Mouse (Mus musculus) limb, embryonic 14.5 days (tissue): Measurements from ENCODE around the gene Adam8. TPM values are rescaled to one million over a fixed set of nuclear protein-coding genes. Genes with fewer than 3 reads are reported as not detected.

ENCODE experiments used
- ATAC-seq: fragments of 200-750 bp; cut with Nextera tagmentation; 2 replicates; pipeline ENCODE4 v1.8.0; 2017; ENCODE audit warnings: low read depth, moderate number of reproducible peaks, moderate TSS enrichment; ENCODE audit not compliant: low FRiP score
- DNase-seq: peaks from one replicate; pipeline ENCODE4 v3.0.0-alpha.2; 2015; ENCODE audit warnings: low spot score
- H3K27ac ChIP-seq: fragments of 300-500 bp; sonication (generic); replicated peaks from 2 replicates; pipeline ENCODE4 v1.5.1; 2014; ENCODE audit warnings: low read depth, mild to moderate bottlenecking, low read length, moderate library complexity, mixed read lengths
- H3K27me3 ChIP-seq: fragments of 300-500 bp; sonication (generic); 2 replicates; pipeline ENCODE4 v1.6.1; 2014; ENCODE audit warnings: low read length, mixed read lengths; ENCODE audit not compliant: control insufficient read depth, insufficient read depth
- H3K36me3 ChIP-seq: fragments of 300-500 bp; sonication (generic); 2 replicates; pipeline ENCODE4 v1.6.1; 2014; ENCODE audit warnings: mild to moderate bottlenecking, low read length, moderate library complexity, mixed read lengths; ENCODE audit not compliant: control insufficient read depth, insufficient read depth
- H3K4me1 ChIP-seq: fragments of 300-500 bp; sonication (generic); 2 replicates; pipeline ENCODE4 v1.6.1; 2014; ENCODE audit warnings: antibody characterized with exemption, low read length, mixed read lengths; ENCODE audit not compliant: control insufficient read depth, insufficient read depth
- H3K4me2 ChIP-seq: fragments of 300-500 bp; sonication (generic); replicated peaks from 2 replicates; pipeline ENCODE4 v1.6.1; 2014; ENCODE audit warnings: low read depth, mild to moderate bottlenecking, low read length, moderate library complexity; ENCODE audit not compliant: severe bottlenecking
- H3K4me3 ChIP-seq: fragments of 300-500 bp; sonication (generic); replicated peaks from 2 replicates; pipeline ENCODE4 v1.5.1; 2014; ENCODE audit warnings: low read length
- H3K9ac ChIP-seq: fragments of 300-500 bp; sonication (generic); 2 replicates; pipeline ENCODE4 v1.6.1; 2014; ENCODE audit warnings: mild to moderate bottlenecking, low read depth, low read length, moderate library complexity; ENCODE audit not compliant: severe bottlenecking
- H3K9me3 ChIP-seq: fragments of 300-500 bp; sonication (generic); 2 replicates; pipeline ENCODE4 v1.6.1; 2016; ENCODE audit warnings: low read length; ENCODE audit not compliant: control insufficient read depth
- POLR2A ChIP-seq: fragments of 200-500 bp; IDR thresholded peaks from 2 replicates; pipeline ENCODE4 v1.8.0; 2012; ENCODE audit warnings: inconsistent platforms, mild to moderate bottlenecking, moderate library complexity, borderline replicate concordance; ENCODE audit not compliant: insufficient read depth, insufficient read length; ENCODE audit errors: extremely low read depth
- WGBS: fragments of 180-500 bp; shearing (Covaris S2); extraction: QIAGEN DNeasy Blood & Tissue Kit; methylation state at CpG from one replicate; pipeline ENCODE4 v1.1.7; 2014; 5-methylcytosine and 5-hydroxymethylcytosine counted together
- polyA plus RNA-seq, 2 experiments: library from polyadenylated mRNA; depleted of rRNA in 1 of 2; stranded (reverse) in 1 of 2; unstranded in 1 of 2; fragments of >200 nt; fragmentation: Nextera tagmentation in 1 of 2; extraction: Ambion mirVana in 1 of 2; gene quantifications; 2 replicates each; pipeline versions ENCODE4 v1.2.1 to v1.2.3; 2012 to 2014

Adam8 gene
- polyA plus RNA-seq, 2 experiments, result 1.8 to 8.8 TPM

DNA sequence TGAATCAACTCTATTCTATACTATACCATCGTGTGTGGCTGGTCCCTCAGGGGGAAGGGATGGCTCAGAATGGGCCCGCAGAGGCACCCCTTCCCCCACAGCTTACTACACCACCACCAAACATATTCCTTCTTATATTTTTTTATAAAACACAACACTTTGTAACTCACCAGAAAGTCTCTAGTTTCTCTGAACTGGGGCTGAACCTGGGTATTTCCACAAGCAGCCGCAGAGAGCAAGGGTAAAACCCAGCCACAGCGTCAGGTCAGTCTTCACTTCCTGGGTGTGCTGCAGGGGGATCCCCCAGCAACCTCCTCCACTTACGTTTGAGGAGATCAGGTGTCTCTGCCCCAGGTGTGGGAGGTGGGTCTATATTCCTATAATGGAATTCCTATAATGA lies 23.9 kb downstream of the Adam8 start:
- H3K27me3 ChIP-seq, result no peaks in the 10 kb centered on the region
- no peak overlapping the region for H3K27ac ChIP-seq
- H3K4me1 ChIP-seq, result no peaks in the 10 kb centered on the region
- 51% methylated on average over 5 of the region's 5 CpGs for WGBS
- H3K36me3 ChIP-seq, result no peaks in the 10 kb centered on the region
- H3K4me2 ChIP-seq, result no peak overlapping the region
- no peak for ATAC-seq
- H3K9ac ChIP-seq, result no peak overlapping the region
- H3K4me3 ChIP-seq, result no peak overlapping the region
- DNase-seq, result no peak
- TF ChIP-seq POLR2A, result no peak
- H3K9me3 ChIP-seq, result no peaks in the 10 kb centered on the region

DNA sequence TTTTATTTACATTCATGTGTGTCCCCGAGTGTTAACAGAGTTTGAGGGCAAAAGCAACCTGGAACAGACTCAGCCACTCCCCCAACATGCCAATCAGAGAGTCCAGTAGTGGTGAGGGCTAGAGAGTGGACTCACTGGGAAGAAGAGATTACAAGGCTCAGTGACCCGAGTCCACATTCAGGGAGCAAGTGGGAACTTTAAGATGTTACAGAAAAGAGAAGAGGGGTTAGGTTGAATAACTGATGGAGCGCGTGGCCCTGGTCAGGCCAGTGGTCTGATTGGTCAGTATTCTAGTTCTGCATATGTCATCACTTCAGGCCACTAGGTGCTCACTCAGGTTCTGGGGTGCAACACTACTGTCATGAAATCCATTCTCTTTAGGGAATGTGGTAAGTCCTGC lies 25.2 kb downstream of the Adam8 start:
- no peak for ATAC-seq
- H3K9me3 ChIP-seq, result no peaks in the 10 kb centered on the region

DNA sequence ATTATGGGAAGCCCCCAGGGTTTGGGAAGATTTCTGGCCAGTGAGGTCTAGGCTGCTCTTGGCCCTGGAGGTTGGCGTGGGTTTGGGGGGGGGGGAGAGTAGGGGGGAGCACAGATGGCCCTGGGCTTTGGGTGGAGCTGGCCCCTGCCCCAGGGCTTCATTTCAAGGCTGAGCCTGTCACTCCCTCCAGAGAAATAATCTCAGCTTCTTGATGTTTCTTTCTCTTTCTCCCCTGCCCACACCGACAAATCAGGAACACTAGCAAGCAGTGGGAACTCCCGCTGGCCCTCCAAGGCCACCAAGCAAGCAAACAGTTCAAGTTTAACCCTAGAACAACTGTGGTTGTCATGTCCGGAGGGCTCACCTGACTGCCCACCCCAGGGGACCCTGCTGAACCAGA lies 28.5 kb downstream of the Adam8 start:
- no peak for TF ChIP-seq POLR2A

More for the DNA sequence above, 25.2 kb downstream of the Adam8 start:
- H3K4me1 ChIP-seq, result no peaks in the 10 kb centered on the region
- H3K4me2 ChIP-seq, result no peak overlapping the region
- H3K27me3 ChIP-seq, result no peaks in the 10 kb centered on the region
- DNase-seq, result no peak
- no peaks in the 10 kb centered on the region for H3K36me3 ChIP-seq
- no peak overlapping the region for H3K9ac ChIP-seq
- 29% methylated on average over 4 of the region's 4 CpGs for WGBS
- H3K27ac ChIP-seq, result no peak overlapping the region
- no peak overlapping the region for H3K4me3 ChIP-seq
- no peak for TF ChIP-seq POLR2A

DNA sequence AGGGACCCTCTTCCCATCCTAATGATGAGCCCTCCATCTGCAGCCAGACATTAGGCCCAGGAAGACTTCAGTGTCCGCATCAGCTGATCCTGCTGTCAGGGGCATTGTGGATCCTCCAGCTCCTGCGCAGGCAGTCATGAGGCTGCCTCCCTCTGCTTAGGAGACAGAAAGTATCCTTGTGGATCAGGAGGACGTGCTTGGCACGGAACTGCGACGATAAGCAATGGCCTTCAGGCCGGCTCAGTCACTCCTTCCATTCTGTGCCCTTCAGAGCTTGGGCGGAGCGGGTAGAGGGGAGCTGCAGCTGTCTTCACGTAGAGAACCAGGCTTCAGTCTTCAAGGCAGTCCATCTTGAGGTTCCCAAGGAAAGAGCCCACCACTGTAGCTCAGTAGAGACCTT lies 31.2 kb downstream of the Adam8 start:
- no peak for DNase-seq
- H3K4me3 ChIP-seq, result no peak overlapping the region
- no peak overlapping the region for H3K27ac ChIP-seq
- no peak for TF ChIP-seq POLR2A
- no peak overlapping the region for H3K4me2 ChIP-seq
- no peaks in the 10 kb centered on the region for H3K9me3 ChIP-seq
- no peak overlapping the region for H3K9ac ChIP-seq
- H3K4me1 ChIP-seq, result no peaks in the 10 kb centered on the region
- H3K36me3 ChIP-seq, result no peaks in the 10 kb centered on the region
- H3K27me3 ChIP-seq, result no peaks in the 10 kb centered on the region
- 85% methylated on average over 10 of the region's 10 CpGs for WGBS
- no peak for ATAC-seq

More for the DNA sequence above, 28.5 kb downstream of the Adam8 start:
- Histone ChIP-seq H3K9me3 (no peaks in the 10 kb centered on the region), H3K4me3 (no peak overlapping the region), H3K27me3 (no peaks in the 10 kb centered on the region), H3K4me2 (no peak overlapping the region), H3K36me3 (no peaks in the 10 kb centered on the region), H3K27ac (no peak overlapping the region), H3K9ac (no peak overlapping the region), H3K4me1 (no peaks in the 10 kb centered on the region)
- WGBS, result 55% methylated on average over 3 of the region's 4 CpGs
- ATAC-seq, result no peak
- DNase-seq, result no peak

DNA sequence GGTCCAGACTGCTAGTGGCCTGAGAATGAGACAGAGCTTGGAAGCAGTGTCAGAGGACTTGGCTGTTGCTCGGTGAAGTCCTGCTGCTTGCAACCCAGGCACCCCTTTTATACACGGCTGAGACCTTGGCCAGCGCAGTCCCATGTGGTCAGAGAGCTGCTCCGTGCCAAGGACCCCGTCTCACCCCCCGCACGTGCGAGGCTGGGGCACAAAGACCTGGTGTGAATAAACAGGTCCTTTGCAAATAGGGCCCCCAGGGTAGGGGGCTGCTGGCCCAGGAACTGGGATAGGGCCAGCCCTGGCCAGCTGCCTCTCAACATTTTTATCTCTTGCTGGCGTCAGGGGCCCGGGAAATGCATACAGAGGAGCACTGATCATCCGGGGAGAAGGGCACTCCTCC lies 34.4 kb downstream of the Adam8 start:
- TF ChIP-seq POLR2A, result no peak
- no peak overlapping the region for H3K9ac ChIP-seq
- WGBS, result 30% methylated on average over 11 of the region's 11 CpGs

DNA sequence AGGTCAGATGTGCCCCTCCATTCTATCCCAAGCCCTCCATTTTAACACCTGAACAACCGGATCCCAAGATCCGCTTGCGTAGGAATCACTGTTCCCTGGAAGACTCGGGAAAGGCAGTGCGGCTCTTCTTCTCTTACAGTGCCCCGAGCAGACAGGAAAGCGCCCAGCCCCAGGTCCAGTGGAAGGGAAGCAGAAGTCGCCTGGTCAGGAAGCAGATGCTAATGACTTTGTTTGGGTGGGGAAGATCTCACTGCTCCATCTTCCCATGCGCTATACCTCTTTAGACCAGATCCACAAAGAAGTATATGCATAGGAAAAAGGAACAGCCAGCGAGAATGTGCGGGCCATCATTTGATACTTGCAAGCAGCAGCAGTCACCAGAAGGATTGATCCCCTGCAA lies 34.9 kb downstream of the Adam8 start:
- no peak overlapping the region for H3K4me3 ChIP-seq
- no peaks in the 10 kb centered on the region for H3K27me3 ChIP-seq
- no peak overlapping the region for H3K4me2 ChIP-seq
- no peak overlapping the region for H3K9ac ChIP-seq
- TF ChIP-seq POLR2A, result no peak
- ATAC-seq, result no peak
- 46% methylated on average over 11 of the region's 11 CpGs for WGBS
- no peaks in the 10 kb centered on the region for H3K4me1 ChIP-seq
- H3K36me3 ChIP-seq, result no peaks in the 10 kb centered on the region
- DNase-seq, result no peak
- H3K9me3 ChIP-seq, result no peaks in the 10 kb centered on the region
- no peak overlapping the region for H3K27ac ChIP-seq

More for the DNA sequence above, 34.4 kb downstream of the Adam8 start:
- H3K4me3 ChIP-seq, result no peak overlapping the region
- no peaks in the 10 kb centered on the region for H3K36me3 ChIP-seq
- no peaks in the 10 kb centered on the region for H3K4me1 ChIP-seq
- no peak overlapping the region for H3K27ac ChIP-seq
- no peaks in the 10 kb centered on the region for H3K9me3 ChIP-seq
- no peaks in the 10 kb centered on the region for H3K27me3 ChIP-seq
- H3K4me2 ChIP-seq, result no peak overlapping the region
- DNase-seq, result no peak
- no peak for ATAC-seq
